ENCODE assay signal across 23 mouse cellular contexts in genomic region chr14:77882669-77883068, GRCm38 (mm10). TPM values are rescaled to one million over a fixed set of nuclear protein-coding genes. Genes with fewer than 3 reads are reported as not detected.
DNase-seq lines count a peak whose midpoint lies in the region; ATAC-seq and TF ChIP-seq lines count a peak whose summit lies in the region.
"Had no signal": no experiment of that assay in that cellular context is flagged by ENCODE, and none has a peak within 500 bp of the region (broad histone marks: within the 10 kb centered on the region; RNA-seq: fewer than 3 reads in every experiment).

No protein-coding gene starts in this region.

- no peak overlapping the region for H3K9ac ChIP-seq in forebrain, embryonic 13.5 days
- no peak overlapping the region for H3K9ac ChIP-seq in forebrain, embryonic 12.5 days
- no peak overlapping the region for H3K9ac ChIP-seq in forebrain, postnatal 0 days
- H3K9ac ChIP-seq: neural tube, embryonic 15.5 days had no signal

- H3K27ac ChIP-seq in forebrain, embryonic 13.5 days = no peak overlapping the region
- no peak overlapping the region for H3K27ac ChIP-seq in forebrain, embryonic 12.5 days
- H3K27ac ChIP-seq in cerebellum, adult 2 months (ENCODE audit: insufficient read depth, low read length) = no peak overlapping the region
- no peak overlapping the region for H3K27ac ChIP-seq in forebrain, postnatal 0 days (ENCODE audit: low read depth, low read length)
- H3K27ac ChIP-seq: heart, embryonic 10.5 days; midbrain, embryonic 10.5 days; neural tube, embryonic 15.5 days had no signal

- no peak overlapping the region for H3K4me2 ChIP-seq in forebrain, embryonic 13.5 days
- H3K4me2 ChIP-seq in forebrain, embryonic 12.5 days = no peak overlapping the region
- H3K4me2 ChIP-seq in forebrain, postnatal 0 days (ENCODE audit: low read depth) = no peak overlapping the region
- H3K4me2 ChIP-seq: liver, embryonic 11.5 days; neural tube, embryonic 15.5 days had no signal

- 41% methylated on average over 6 of the region's 6 CpGs for WGBS in forebrain, embryonic 13.5 days
- WGBS in forebrain, embryonic 12.5 days = 63% methylated on average over 6 of the region's 6 CpGs
- 19% methylated on average over 6 of the region's 6 CpGs for WGBS in cerebellum, adult 2 months
- WGBS in forebrain, postnatal 0 days = 28% methylated on average over 6 of the region's 6 CpGs

- H3K4me1 ChIP-seq in forebrain, embryonic 13.5 days = 0 out of 2 replicates have a peak, but pooled peaks cover 2% of the 10 kb centered on the region
- no peaks in the 10 kb centered on the region for H3K4me1 ChIP-seq in forebrain, embryonic 12.5 days
- H3K4me1 ChIP-seq in cerebellum, adult 2 months (ENCODE audit: control insufficient read depth, insufficient read depth, low read length) = 0 out of 2 replicates have a peak, but pooled peaks cover 3% of the 10 kb centered on the region
- H3K4me1 ChIP-seq in forebrain, postnatal 0 days (ENCODE audit: insufficient read depth) = no peaks in the 10 kb centered on the region
- H3K4me1 ChIP-seq: heart, embryonic 10.5 days; midbrain, embryonic 10.5 days; neural tube, embryonic 15.5 days had no signal

- TF ChIP-seq CTCF in cerebellum, adult 2 months (IDR thresholded peaks at IDR 0.05; ENCODE audit: borderline replicate concordance, insufficient read depth, low read depth, low read length) = no peak
- TF ChIP-seq CTCF in forebrain, postnatal 0 days (IDR thresholded peaks at IDR 0.05; ENCODE audit: low read depth) = no peak

- DNase-seq in left cerebral cortex, postnatal 4 days = peak; percentile 72
- no peak for DNase-seq in left cerebral cortex, adult 8-10 months (ENCODE audit: low spot score in 2 of 2)
- DNase-seq in cerebellum, adult 2 months = peak; percentile 17 to 50
- peak; percentile 55 for DNase-seq in forebrain, postnatal 0 days
- DNase-seq in thymus, postnatal 14 days = no peak
- DNase-seq in spleen, postnatal 36 days (ENCODE audit: low spot score in 2 of 2) = no peak
- DNase-seq: adrenal gland, postnatal 36 days; heart, postnatal 10 days; kidney, adult 11 months; kidney, postnatal 10 days; lung, adult 2 months; lung, postnatal 36 days; thymus, adult 18-20 months had no signal

- no peaks in the 10 kb centered on the region for H3K27me3 ChIP-seq in forebrain, embryonic 13.5 days
- H3K27me3 ChIP-seq in forebrain, embryonic 12.5 days = no peaks in the 10 kb centered on the region
- H3K27me3 ChIP-seq in cerebellum, adult 2 months (ENCODE audit: control insufficient read depth, insufficient read depth, low read length) = no peaks in the 10 kb centered on the region
- no peaks in the 10 kb centered on the region for H3K27me3 ChIP-seq in forebrain, postnatal 0 days (ENCODE audit: insufficient read depth, low read length)
- H3K27me3 ChIP-seq: neural tube, embryonic 15.5 days; Patski had no signal

- intact Hi-C loops in left cerebral cortex, postnatal 4 days (cut with DNase I) = no loop called here

- no peaks in the 10 kb centered on the region for H3K36me3 ChIP-seq in forebrain, embryonic 13.5 days (ENCODE audit: poor library complexity, severe bottlenecking)
- no peaks in the 10 kb centered on the region for H3K36me3 ChIP-seq in forebrain, embryonic 12.5 days (replicated peaks)
- H3K36me3 ChIP-seq in forebrain, postnatal 0 days (ENCODE audit: insufficient read depth) = no peaks in the 10 kb centered on the region
- H3K36me3 ChIP-seq: heart, embryonic 10.5 days; midbrain, embryonic 10.5 days; neural tube, embryonic 15.5 days had no signal

- H3K4me3 ChIP-seq in forebrain, embryonic 13.5 days = no peak overlapping the region
- no peak overlapping the region for H3K4me3 ChIP-seq in forebrain, embryonic 12.5 days (replicated peaks)
- no peak overlapping the region for H3K4me3 ChIP-seq in cerebellum, adult 2 months (replicated peaks; ENCODE audit: insufficient read depth, low read depth, low read length)
- H3K4me3 ChIP-seq in forebrain, postnatal 0 days (ENCODE audit: low read depth, low read length) = no peak overlapping the region
- H3K4me3 ChIP-seq: heart, embryonic 10.5 days; midbrain, embryonic 10.5 days; myocyte; neural tube, embryonic 15.5 days had no signal

- H3K9me3 ChIP-seq in forebrain, embryonic 13.5 days (replicated peaks) = no peaks in the 10 kb centered on the region; the same call in 1 of the 2 replicates
- H3K9me3 ChIP-seq in forebrain, embryonic 12.5 days = no peaks in the 10 kb centered on the region
- H3K9me3 ChIP-seq in forebrain, postnatal 0 days (ENCODE audit: low read length) = no peaks in the 10 kb centered on the region
- H3K9me3 ChIP-seq: heart, embryonic 10.5 days; midbrain, embryonic 10.5 days; neural tube, embryonic 15.5 days had no signal

- TF ChIP-seq POLR2A in cerebellum, adult 2 months (IDR thresholded peaks at IDR 0.05; ENCODE audit: borderline replicate concordance, insufficient read depth, low read length) = no peak

- ATAC-seq in forebrain, embryonic 13.5 days = peak; percentile 30; the same call in 1 of the 2 replicates
- no peak for ATAC-seq in forebrain, embryonic 12.5 days (ENCODE audit: low FRiP score)
- ATAC-seq in forebrain, postnatal 0 days = peak; percentile 23; the same call in 1 of the 2 replicates
- ATAC-seq: activated CD4-positive, CD25-positive, alpha-beta regulatory T cell, adult 4 months; hindbrain, embryonic 16.5 days; Patski had no signal

RNA-seq across cellular contexts. Expression of gene Dnajc15, which starts 7.7 kb away (rescaled TPM):
- 82.7 and 89.9 TPM in 2 replicates for polyA plus RNA-seq in forebrain, embryonic 13.5 days (2015; fragmentation: Nextera tagmentation; extraction: Ambion mirVana)
- polyA plus RNA-seq in forebrain, embryonic 12.5 days (2016; fragmentation: Nextera tagmentation; extraction: Ambion mirVana) = 85.6 and 89.5 TPM in 2 replicates
- 10 to 100 TPM; 36.5 to 36.7 TPM for total RNA-seq in left cerebral cortex, postnatal 4 days (2021)
- total RNA-seq in left cerebral cortex, adult 8-10 months (2022) = 10 to 100 TPM; 61.9 to 93.7 (median 76.7) TPM
- 35.5 and 39.7 TPM in 2 replicates for polyA plus RNA-seq in cerebellum, adult 2 months (2012; rRNA removed)
- 10.0 and 12.4 TPM in 2 replicates for total RNA-seq in forebrain, postnatal 0 days (2014; rRNA removed)
- polyA plus RNA-seq in forebrain, postnatal 0 days (2015; fragmentation: Nextera tagmentation; extraction: Ambion mirVana) = 77.7 and 90.2 TPM in 2 replicates

RNA-seq across cellular contexts. Expression of gene Epsti1, which starts 21.4 kb away (rescaled TPM):
- 0.17 and 0.24 TPM in 2 replicates for polyA plus RNA-seq in forebrain, embryonic 13.5 days (2015; fragmentation: Nextera tagmentation; extraction: Ambion mirVana)
- 0.19 and 0.22 TPM in 2 replicates for polyA plus RNA-seq in forebrain, embryonic 12.5 days (2016; fragmentation: Nextera tagmentation; extraction: Ambion mirVana)
- total RNA-seq in left cerebral cortex, postnatal 4 days (2021) = under 1 TPM in 1 of 2 experiments, not detected in 1; 0.24 TPM
- 1 to 10 TPM in 1 of 4 experiments, under 1 TPM in 2, not detected in 1; 0.23 to 1.2 (median 0.59) TPM for total RNA-seq in left cerebral cortex, adult 8-10 months (2022)
- polyA plus RNA-seq in cerebellum, adult 2 months (2012; rRNA removed) = 0.25 and 0.28 TPM in 2 replicates
- total RNA-seq in forebrain, postnatal 0 days (2014; rRNA removed) = 0.33 and 0.54 TPM in 2 replicates
- polyA plus RNA-seq in forebrain, postnatal 0 days (2015; fragmentation: Nextera tagmentation; extraction: Ambion mirVana) = 0.45 and 0.97 TPM in 2 replicates
- polyA plus RNA-seq: midbrain, embryonic 10.5 days; Patski had no signal

Comparison
In these comparisons a context has a peak if more than half of its experiments do, and no peak if none do; other contexts are left out.
1. DNase-seq: peak in left cerebral cortex, postnatal 4 days (single experiment), cerebellum, adult 2 months (2 of 2) and forebrain, postnatal 0 days (single experiment); none in left cerebral cortex, adult 8-10 months (0 of 2), thymus, postnatal 14 days (single experiment) and spleen, postnatal 36 days (0 of 2).